Mouse (Mus musculus): ENCODE measurements at regions not wholly inside any gene's neighbourhood (a gene's known extent, or its start where the extent isn't known, plus 50 kb on each side); places are given as distances from the start of the nearest gene placed in this dataset.
A peak's percentile ranks its signal among the peaks of the same experiment; 100 is the strongest.

DNA sequence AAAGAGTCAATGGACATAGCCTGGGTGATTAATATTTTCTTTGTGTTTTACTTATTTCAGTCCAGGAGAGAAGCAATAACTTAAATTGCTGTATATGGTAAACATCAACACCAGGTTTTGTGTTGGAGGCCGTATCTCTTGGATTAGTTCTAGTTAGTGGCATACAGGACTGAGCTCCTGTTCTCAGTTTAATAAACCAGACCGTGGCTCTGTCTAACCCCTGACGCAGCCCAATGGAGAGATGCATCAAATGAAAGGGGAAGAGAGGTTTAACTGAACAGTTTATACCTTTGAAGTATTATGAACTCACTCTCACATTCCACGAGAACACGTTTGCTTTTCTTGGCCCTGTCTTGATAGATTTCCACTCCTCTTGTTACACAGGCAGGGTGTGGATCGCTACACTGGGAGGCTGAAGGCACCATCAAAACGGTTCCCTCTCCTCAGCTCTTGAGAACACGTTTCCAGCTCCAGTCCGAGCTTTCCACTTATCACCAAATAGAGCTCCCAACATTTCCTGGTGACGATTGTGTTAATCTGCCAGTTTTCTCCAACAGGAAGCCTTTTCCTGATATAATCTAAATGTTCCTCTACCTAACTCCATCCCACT lies 54.0 kb upstream of the Cerkl start:
- ATAC-seq = no peak
- Histone ChIP-seq H3K4me3 (ENCODE audit: low read length) (no peak overlapping the region), H3K36me3 (ENCODE audit: control insufficient read depth, insufficient read depth, low read length) (no peaks in the 10 kb centered on the region), H3K4me2 (ENCODE audit: low read length) (no peak overlapping the region), H3K27me3 (replicated peaks; ENCODE audit: control insufficient read depth, insufficient read depth, low read length) (no peaks in the 10 kb centered on the region), H3K9me3 (ENCODE audit: control insufficient read depth, low read length) (no peaks in the 10 kb centered on the region), H3K4me1 (ENCODE audit: control insufficient read depth, insufficient read depth, low read depth, low read length) (no peaks in the 10 kb centered on the region), H3K9ac (ENCODE audit: low read depth, low read length) (no peak overlapping the region), H3K27ac (ENCODE audit: low read depth, low read length) (no peak overlapping the region)
- 92% methylated on average over 10 of the region's 10 CpGs for WGBS

DNA sequence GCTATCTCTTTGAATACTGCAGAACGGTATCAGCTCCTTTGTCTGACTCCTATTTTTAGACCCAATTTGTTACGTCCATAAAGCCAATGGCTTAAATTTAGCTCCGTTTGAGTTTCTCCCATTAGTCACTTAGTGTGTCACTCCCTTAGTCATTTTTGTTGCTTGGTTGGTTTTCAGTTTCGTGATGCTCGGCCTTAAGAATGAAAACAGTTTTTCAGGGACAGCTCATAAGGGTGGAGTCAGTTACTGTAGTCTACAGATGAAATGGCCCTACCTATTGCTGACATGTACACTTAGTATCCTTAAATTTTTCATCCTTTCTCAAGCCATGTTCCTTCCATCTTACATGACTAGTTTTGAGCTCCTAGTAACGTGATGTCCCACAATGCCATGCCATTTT lies 54.5 kb upstream of the Cerkl start:
- ATAC-seq = no peak
- Histone ChIP-seq H3K4me3 (ENCODE audit: low read length) (no peak overlapping the region), H3K9ac (ENCODE audit: low read depth, low read length) (no peak overlapping the region), H3K4me1 (ENCODE audit: control insufficient read depth, insufficient read depth, low read depth, low read length) (no peaks in the 10 kb centered on the region), H3K36me3 (ENCODE audit: control insufficient read depth, insufficient read depth, low read length) (no peaks in the 10 kb centered on the region), H3K4me2 (ENCODE audit: low read length) (no peak overlapping the region), H3K27ac (ENCODE audit: low read depth, low read length) (no peak overlapping the region), H3K9me3 (ENCODE audit: control insufficient read depth, low read length) (no peaks in the 10 kb centered on the region), H3K27me3 (replicated peaks; ENCODE audit: control insufficient read depth, insufficient read depth, low read length) (no peaks in the 10 kb centered on the region)
- WGBS = 78% methylated on average over 6 of the region's 6 CpGs

DNA sequence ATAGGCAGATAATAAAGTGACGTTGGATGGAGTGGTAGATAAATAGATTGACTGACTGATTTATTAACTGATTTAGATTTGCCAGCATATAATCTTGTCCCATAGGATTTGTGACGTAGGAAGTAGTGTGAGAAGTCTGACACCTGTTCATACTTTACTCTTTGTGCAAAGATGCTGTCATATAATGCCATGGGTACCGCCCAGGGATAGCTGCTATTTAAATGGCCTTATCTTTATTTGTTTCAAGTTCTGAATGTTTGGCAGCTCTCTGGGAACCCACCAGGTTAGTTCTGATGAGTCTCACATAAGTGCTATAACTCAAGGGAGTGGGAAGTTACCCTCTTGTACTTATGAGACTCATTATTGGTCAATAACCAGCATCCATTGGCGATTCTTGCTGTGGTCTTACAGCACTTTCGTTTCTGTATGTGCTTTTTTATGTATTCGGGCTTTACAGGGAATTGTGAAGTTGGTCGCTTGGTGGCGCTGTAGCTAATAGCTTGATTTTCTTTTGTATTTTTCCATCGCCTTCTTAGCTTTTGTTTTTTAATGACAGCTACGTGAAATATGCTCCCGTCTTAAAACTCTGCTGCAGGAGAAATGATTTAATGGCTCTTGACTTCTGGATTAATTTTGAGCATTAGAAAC lies 55.2 kb upstream of the Cerkl start:
- 23% methylated on average over 11 of the region's 11 CpGs for WGBS
- no peak overlapping the region; the same call in 1 of the 2 replicates for H3K9ac ChIP-seq (ENCODE audit: low read depth, low read length)
- no peaks in the 10 kb centered on the region for H3K9me3 ChIP-seq (ENCODE audit: control insufficient read depth, low read length)
- peak; percentile 50; the same call in 1 of the 2 replicates for ATAC-seq
- no peaks in the 10 kb centered on the region for H3K36me3 ChIP-seq (ENCODE audit: control insufficient read depth, insufficient read depth, low read length)
- H3K4me3 ChIP-seq (ENCODE audit: low read length) = no peak overlapping the region
- H3K27ac ChIP-seq (ENCODE audit: low read depth, low read length) = no peak overlapping the region
- no peaks in the 10 kb centered on the region for H3K4me1 ChIP-seq (ENCODE audit: control insufficient read depth, insufficient read depth, low read depth, low read length)
- H3K27me3 ChIP-seq (replicated peaks; ENCODE audit: control insufficient read depth, insufficient read depth, low read length) = no peaks in the 10 kb centered on the region
- peak overlapping the region; percentile 43 for H3K4me2 ChIP-seq (ENCODE audit: low read length)

DNA sequence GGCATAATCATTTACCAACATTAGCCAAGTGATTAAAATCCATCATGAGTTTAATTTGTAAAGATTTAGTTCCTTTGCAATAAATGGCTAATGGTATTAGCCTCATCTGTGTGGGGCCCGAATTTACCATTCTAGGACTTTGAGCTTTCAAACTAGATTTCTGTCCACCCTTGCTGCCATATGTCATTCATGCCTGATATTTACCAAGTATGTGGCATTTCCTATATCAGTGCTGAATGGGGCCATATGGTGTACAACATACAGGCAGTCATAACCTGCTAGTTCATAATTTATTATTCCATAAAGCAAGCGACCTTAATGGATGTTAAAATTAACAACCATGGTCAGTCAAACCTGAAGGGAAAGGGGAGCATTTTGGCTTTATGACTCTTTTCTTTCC lies 55.8 kb upstream of the Cerkl start:
- H3K27me3 ChIP-seq (replicated peaks; ENCODE audit: control insufficient read depth, insufficient read depth, low read length) = no peaks in the 10 kb centered on the region
- H3K36me3 ChIP-seq (ENCODE audit: control insufficient read depth, insufficient read depth, low read length) = no peaks in the 10 kb centered on the region
- H3K9ac ChIP-seq (ENCODE audit: low read depth, low read length) = no peak overlapping the region; the same call in 1 of the 2 replicates
- H3K9me3 ChIP-seq (ENCODE audit: control insufficient read depth, low read length) = no peaks in the 10 kb centered on the region
- peak overlapping the region; percentile 43 for H3K4me2 ChIP-seq (ENCODE audit: low read length)
- ATAC-seq = no peak
- H3K4me1 ChIP-seq (ENCODE audit: control insufficient read depth, insufficient read depth, low read depth, low read length) = no peaks in the 10 kb centered on the region
- no peak overlapping the region for H3K4me3 ChIP-seq (ENCODE audit: low read length)
- WGBS = 60% methylated on average over 2 of the region's 2 CpGs
- H3K27ac ChIP-seq (ENCODE audit: low read depth, low read length) = no peak overlapping the region

DNA sequence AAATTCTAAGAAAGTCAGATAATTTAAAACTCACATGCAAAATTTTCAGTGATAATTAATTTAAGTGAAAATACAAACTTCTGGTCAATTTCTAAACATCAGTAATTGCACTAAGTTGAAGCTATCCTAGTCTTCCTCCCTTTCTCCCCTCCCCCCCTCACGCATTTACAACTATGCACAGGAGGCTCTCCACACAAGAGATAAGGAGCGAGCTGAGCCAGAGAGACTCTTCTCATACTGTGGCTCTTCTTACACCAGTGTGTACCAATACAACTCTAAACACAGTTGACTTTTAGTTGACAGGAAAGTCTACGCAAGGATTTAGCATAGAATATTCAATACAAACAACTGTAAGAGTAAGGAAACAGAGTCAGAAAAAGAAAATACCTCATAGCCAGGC lies 57.1 kb upstream of the Cerkl start:
- Histone ChIP-seq H3K27ac (ENCODE audit: low read depth, low read length) (no peak overlapping the region), H3K4me3 (ENCODE audit: low read length) (no peak overlapping the region), H3K9me3 (ENCODE audit: control insufficient read depth, low read length) (no peaks in the 10 kb centered on the region), H3K4me1 (ENCODE audit: control insufficient read depth, insufficient read depth, low read depth, low read length) (no peaks in the 10 kb centered on the region), H3K36me3 (ENCODE audit: control insufficient read depth, insufficient read depth, low read length) (no peaks in the 10 kb centered on the region), H3K4me2 (ENCODE audit: low read length) (no peak overlapping the region), H3K9ac (ENCODE audit: low read depth, low read length) (no peak overlapping the region), H3K27me3 (replicated peaks; ENCODE audit: control insufficient read depth, insufficient read depth, low read length) (no peaks in the 10 kb centered on the region)
- ATAC-seq = no peak
- 87% methylated on average over 3 of the region's 3 CpGs for WGBS

DNA sequence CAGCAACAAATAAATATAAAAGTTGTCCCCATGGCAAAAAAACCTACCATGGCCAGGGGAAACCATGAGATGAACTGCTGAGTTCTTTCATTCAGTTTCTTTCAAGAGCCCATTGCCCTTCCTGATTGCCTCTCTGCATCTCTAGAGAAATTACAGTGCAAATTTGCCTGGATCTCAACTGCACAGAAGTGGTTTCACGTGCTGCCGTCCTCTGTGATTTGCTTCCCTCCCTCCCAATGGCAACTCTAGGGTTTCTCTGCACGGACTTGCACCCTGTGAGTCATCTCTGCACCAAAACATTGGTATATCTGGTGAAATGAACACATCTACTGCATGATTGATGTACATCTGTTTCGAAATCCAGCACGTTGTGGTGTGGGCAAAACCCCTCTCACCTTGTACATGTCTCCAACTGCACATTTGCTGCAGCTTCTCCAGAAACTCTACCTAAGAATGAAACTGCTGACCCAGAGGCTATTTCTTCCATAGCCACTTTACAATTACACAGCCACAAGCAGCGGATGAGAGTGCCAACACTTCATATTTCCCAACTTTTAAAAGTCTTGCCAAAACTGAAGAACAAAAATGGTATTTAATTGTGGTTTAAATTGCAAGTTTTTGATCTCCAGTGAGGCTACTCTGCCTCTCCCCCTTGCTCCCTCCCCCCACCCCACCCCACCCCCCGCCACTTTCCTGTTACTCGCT lies 61.6 kb upstream of the Cerkl start:
- no peak overlapping the region for H3K4me2 ChIP-seq (ENCODE audit: low read length)
- no peaks in the 10 kb centered on the region for H3K27me3 ChIP-seq (replicated peaks; ENCODE audit: control insufficient read depth, insufficient read depth, low read length)
- no peaks in the 10 kb centered on the region for H3K9me3 ChIP-seq (ENCODE audit: control insufficient read depth, low read length)
- H3K27ac ChIP-seq (ENCODE audit: low read depth, low read length) = no peak overlapping the region
- no peak for ATAC-seq
- WGBS = 84% methylated on average over 8 of the region's 8 CpGs
- no peaks in the 10 kb centered on the region for H3K4me1 ChIP-seq (ENCODE audit: control insufficient read depth, insufficient read depth, low read depth, low read length)
- no peak overlapping the region for H3K9ac ChIP-seq (ENCODE audit: low read depth, low read length)
- no peak overlapping the region for H3K4me3 ChIP-seq (ENCODE audit: low read length)
- no peaks in the 10 kb centered on the region for H3K36me3 ChIP-seq (ENCODE audit: control insufficient read depth, insufficient read depth, low read length)

DNA sequence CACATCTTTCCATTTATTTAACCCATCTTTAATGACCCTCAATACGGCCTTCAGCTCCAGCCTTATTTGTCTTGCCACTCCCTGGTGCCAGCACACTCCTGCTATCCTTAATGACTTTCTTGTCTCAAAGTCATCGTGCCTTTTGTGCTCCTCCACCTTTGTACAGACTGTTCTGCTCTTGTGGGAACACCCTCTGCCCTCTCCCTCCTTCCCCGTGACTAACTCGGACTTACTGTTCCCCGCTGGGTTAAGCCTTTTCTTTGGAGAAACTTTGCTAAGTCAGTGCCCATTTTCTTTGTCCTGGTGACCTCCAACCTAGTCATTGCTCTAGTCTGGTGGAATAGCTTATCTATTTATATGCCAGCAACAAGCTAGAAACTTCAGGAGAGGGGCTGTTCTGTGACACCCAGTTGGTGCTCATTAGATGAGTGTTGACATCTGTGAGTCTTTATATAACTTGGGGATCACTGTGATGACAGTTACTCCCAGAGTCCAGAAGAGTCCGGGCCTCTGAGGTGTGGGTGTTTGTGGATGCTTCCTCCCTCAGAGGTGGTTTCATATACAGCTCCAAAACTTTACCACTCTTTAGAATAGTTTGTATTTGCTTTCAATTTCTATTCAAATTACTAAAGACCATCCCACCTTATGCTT lies 63.3 kb upstream of the Cerkl start:
- H3K4me2 ChIP-seq (ENCODE audit: low read length) = no peak overlapping the region
- WGBS = 39% methylated on average over 6 of the region's 6 CpGs
- H3K9ac ChIP-seq (ENCODE audit: low read depth, low read length) = no peak overlapping the region
- no peaks in the 10 kb centered on the region for H3K27me3 ChIP-seq (replicated peaks; ENCODE audit: control insufficient read depth, insufficient read depth, low read length)
- H3K27ac ChIP-seq (ENCODE audit: low read depth, low read length) = no peak overlapping the region
- H3K4me3 ChIP-seq (ENCODE audit: low read length) = no peak overlapping the region
- ATAC-seq = no peak
- H3K36me3 ChIP-seq (ENCODE audit: control insufficient read depth, insufficient read depth, low read length) = no peaks in the 10 kb centered on the region
- no peaks in the 10 kb centered on the region for H3K9me3 ChIP-seq (ENCODE audit: control insufficient read depth, low read length)
- no peaks in the 10 kb centered on the region for H3K4me1 ChIP-seq (ENCODE audit: control insufficient read depth, insufficient read depth, low read depth, low read length)

DNA sequence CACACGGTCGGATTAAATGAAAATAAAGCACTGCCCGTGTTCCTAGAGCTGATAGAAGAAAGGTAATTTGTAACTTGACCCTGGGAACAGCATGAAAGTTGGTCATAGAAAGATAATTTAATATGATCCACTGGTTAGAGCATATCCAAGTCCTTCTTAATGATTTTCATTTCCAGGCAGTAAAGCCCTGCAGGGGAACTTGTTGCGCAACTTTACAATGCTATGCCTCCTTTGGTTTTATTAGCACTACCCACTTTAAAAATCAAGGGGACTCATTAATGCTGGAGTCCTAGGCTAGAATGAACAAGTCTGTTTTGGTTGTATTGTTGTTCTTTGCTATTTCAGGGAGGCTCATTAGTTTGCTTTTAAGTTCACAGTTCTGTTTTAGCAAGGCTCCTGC lies 66.9 kb upstream of the Cerkl start:
- H3K4me1 ChIP-seq (ENCODE audit: control insufficient read depth, insufficient read depth, low read depth, low read length) = no peaks in the 10 kb centered on the region
- no peaks in the 10 kb centered on the region for H3K36me3 ChIP-seq (ENCODE audit: control insufficient read depth, insufficient read depth, low read length)
- H3K4me3 ChIP-seq (ENCODE audit: low read length) = no peak overlapping the region
- H3K9ac ChIP-seq (ENCODE audit: low read depth, low read length) = no peak overlapping the region
- no peaks in the 10 kb centered on the region for H3K27me3 ChIP-seq (replicated peaks; ENCODE audit: control insufficient read depth, insufficient read depth, low read length)
- no peak overlapping the region for H3K4me2 ChIP-seq (ENCODE audit: low read length)
- no peak for ATAC-seq
- no peak overlapping the region for H3K27ac ChIP-seq (ENCODE audit: low read depth, low read length)
- WGBS = 89% methylated on average over 4 of the region's 4 CpGs
- no peaks in the 10 kb centered on the region for H3K9me3 ChIP-seq (ENCODE audit: control insufficient read depth, low read length)

DNA sequence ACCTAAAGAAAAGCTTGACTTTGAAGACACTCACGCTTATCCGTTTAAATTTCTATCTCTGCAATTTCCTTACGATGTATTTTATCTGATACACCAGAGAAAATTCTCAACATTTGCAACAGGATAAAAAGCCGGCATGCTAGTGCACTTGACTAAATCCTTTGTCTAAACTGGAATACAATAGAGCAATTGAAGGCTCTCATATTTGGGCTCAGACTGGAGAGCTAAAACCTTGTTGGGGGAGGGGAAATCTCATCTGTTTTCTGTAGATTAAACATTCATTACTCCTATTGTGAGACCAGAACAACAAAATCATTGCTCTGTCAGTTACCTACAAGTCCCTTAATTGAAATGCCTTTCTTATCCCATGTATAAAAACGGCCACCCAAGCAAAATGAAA lies 70.9 kb upstream of the Cerkl start:
- Histone ChIP-seq H3K4me3 (ENCODE audit: low read length) (no peak overlapping the region), H3K9ac (ENCODE audit: low read depth, low read length) (no peak overlapping the region), H3K9me3 (ENCODE audit: control insufficient read depth, low read length) (no peaks in the 10 kb centered on the region), H3K4me1 (ENCODE audit: control insufficient read depth, insufficient read depth, low read depth, low read length) (no peaks in the 10 kb centered on the region), H3K27me3 (replicated peaks; ENCODE audit: control insufficient read depth, insufficient read depth, low read length) (no peaks in the 10 kb centered on the region), H3K36me3 (ENCODE audit: control insufficient read depth, insufficient read depth, low read length) (no peaks in the 10 kb centered on the region), H3K4me2 (ENCODE audit: low read length) (no peak overlapping the region), H3K27ac (ENCODE audit: low read depth, low read length) (no peak overlapping the region)
- 50% methylated on average over 5 of the region's 5 CpGs for WGBS
- no peak for ATAC-seq

Data from hindbrain, embryonic 16.5 days (tissue).